Mouse (Mus musculus): ENCODE results near the gene Mif4gd. TPM values are rescaled to one million over a fixed set of nuclear protein-coding genes. Genes with fewer than 3 reads are reported as not detected.

Gene Mif4gd
- total RNA-seq, 2 experiments from 2014 or later: 14.4 to 14.6 TPM

GRCm38 (mm10) chr11:115616371-115616770, 3.6 kb upstream of the Mif4gd start:
- intact Hi-C loops (cut with DNase I): no loop called here
- DNase-seq (ENCODE audit: extremely low spot score in 1 of 2, low spot score in 2 of 2): no peak

GRCm38 (mm10) chr11:115615875-115616274, 3.1 kb upstream of the Mif4gd start:
- no peak for DNase-seq (ENCODE audit: extremely low spot score in 1 of 2, low spot score in 2 of 2)
- intact Hi-C loops (cut with DNase I): no loop called here

- no peak for DNase-seq (ENCODE audit: extremely low spot score in 1 of 2, low spot score in 2 of 2)
- intact Hi-C loops (cut with DNase I): no loop called here
Observed at GRCm38 (mm10) chr11:115615108-115615825, 2.5 kb upstream of the Mif4gd start.

- no peak for DNase-seq (ENCODE audit: extremely low spot score in 1 of 2, low spot score in 2 of 2)
- intact Hi-C loops (cut with DNase I): no loop called here
Observed at GRCm38 (mm10) chr11:115614346-115615107, 1.8 kb upstream of the Mif4gd start.

- intact Hi-C loops (cut with DNase I): no loop called here
- DNase-seq (ENCODE audit: extremely low spot score in 1 of 2, low spot score in 2 of 2): no peak
Observed at GRCm38 (mm10) chr11:115613138-115613945, 573 bp upstream of the Mif4gd start.

- peak; percentile 61 to 89 for DNase-seq (ENCODE audit: extremely low spot score in 1 of 2, low spot score in 2 of 2)
- intact Hi-C loops (cut with DNase I): no loop called here
Observed at GRCm38 (mm10) chr11:115612059-115612409, 735 bp downstream of the Mif4gd start.

- intact Hi-C loops (cut with DNase I): no loop called here
- no peak for DNase-seq (ENCODE audit: extremely low spot score in 1 of 2, low spot score in 2 of 2)
Observed at GRCm38 (mm10) chr11:115611173-115611572, 1.6 kb downstream of the Mif4gd start.

GRCm38 (mm10) chr11:115609576-115609975, 3.2 kb downstream of the Mif4gd start:
- intact Hi-C loops (cut with DNase I): no loop called here
- DNase-seq (ENCODE audit: extremely low spot score in 1 of 2, low spot score in 2 of 2): no peak

- peak; percentile 33 to 59 for DNase-seq (ENCODE audit: extremely low spot score in 1 of 2, low spot score in 2 of 2)
- intact Hi-C loops (cut with DNase I): no loop called here
Observed at GRCm38 (mm10) chr11:115608421-115609399, 4.1 kb downstream of the Mif4gd start.

GRCm38 (mm10) chr11:115606733-115607132, 6.0 kb downstream of the Mif4gd start:
- intact Hi-C loops (cut with DNase I): no loop called here
- DNase-seq (ENCODE audit: extremely low spot score in 1 of 2, low spot score in 2 of 2): no peak

GRCm38 (mm10) chr11:115604304-115604696, 8.5 kb downstream of the Mif4gd start:
- intact Hi-C loops (cut with DNase I): no loop called here
- DNase-seq (ENCODE audit: extremely low spot score in 1 of 2, low spot score in 2 of 2): no peak

- peak; percentile 78 to 96 for DNase-seq (ENCODE audit: extremely low spot score in 1 of 2, low spot score in 2 of 2)
- intact Hi-C loops (cut with DNase I): no loop called here
Observed at GRCm38 (mm10) chr11:115603476-115604303, 9.1 kb downstream of the Mif4gd start, which contains the start of the genes Mrps7 and Gga3. Gene Mrps7 (plus strand): TSS chr11:115603925. Gene Gga3 (minus strand): TSS chr11:115604051.

- intact Hi-C loops (cut with DNase I): no loop called here
- DNase-seq (ENCODE audit: extremely low spot score in 1 of 2, low spot score in 2 of 2): no peak
Observed at GRCm38 (mm10) chr11:115603128-115603475, 9.7 kb downstream of the Mif4gd start.

- intact Hi-C loops (cut with DNase I): no loop called here
Observed at GRCm38 (mm10) chr11:115601174-115601573, 11.6 kb downstream of the Mif4gd start.

GRCm38 (mm10) chr11:115600743-115601142, 12.0 kb downstream of the Mif4gd start:
- DNase-seq (ENCODE audit: extremely low spot score in 1 of 2, low spot score in 2 of 2): peak in 1 of 2 experiments; percentile 10
- intact Hi-C loops (cut with DNase I): no loop called here

More at GRCm38 (mm10) chr11:115601174-115601573, 11.6 kb downstream of the Mif4gd start:
- DNase-seq (ENCODE audit: extremely low spot score in 1 of 2, low spot score in 2 of 2): no peak

GRCm38 (mm10) chr11:115599722-115600121, 13.0 kb downstream of the Mif4gd start:
- peak in 1 of 2 experiments; percentile 13 for DNase-seq (ENCODE audit: extremely low spot score in 1 of 2, low spot score in 2 of 2)
- intact Hi-C loops (cut with DNase I): no loop called here

GRCm38 (mm10) chr11:115598309-115598708, 14.5 kb downstream of the Mif4gd start:
- intact Hi-C loops (cut with DNase I): no loop called here
- DNase-seq (ENCODE audit: extremely low spot score in 1 of 2, low spot score in 2 of 2): peak in 1 of 2 experiments; percentile 7
